Mouse (Mus musculus): ENCODE results near the gene Syn2. TPM values are rescaled to one million over a fixed set of nuclear protein-coding genes. Genes with fewer than 3 reads are reported as not detected.

The Syn2 gene
- total RNA-seq, 2 experiments from 2014 or later = 445 to 453 TPM

- H3K27ac ChIP-seq = no peak overlapping the region
- no peak for TF ChIP-seq CTCF (IDR thresholded peaks at IDR 0.05)
- no peak for DNase-seq (ENCODE audit: extremely low spot score in 1 of 2, low spot score in 2 of 2)
- no peak overlapping the region for H3K4me3 ChIP-seq
- intact Hi-C loops (cut with DNase I) = loop anchor here (5.0 kb wide), 1 partner anchor 43 kb away; no protein-coding TSS in a partner anchor
These were observed 44.1 kb downstream of the Syn2 start for GRCm38 (mm10) chr6:115178826-115179225.

GRCm38 (mm10) chr6:115181094-115181493 lies 46.4 kb downstream of the Syn2 start:
- no peak for TF ChIP-seq CTCF (IDR thresholded peaks at IDR 0.05)
- no peak overlapping the region for H3K27ac ChIP-seq
- no peak overlapping the region for H3K4me3 ChIP-seq
- intact Hi-C loops (cut with DNase I) = no loop called here
- DNase-seq (ENCODE audit: extremely low spot score in 1 of 2, low spot score in 2 of 2) = no peak

- intact Hi-C loops (cut with DNase I) = no loop called here
- Histone ChIP-seq H3K27ac (no peak overlapping the region), H3K4me3 (no peak overlapping the region)
- DNase-seq (ENCODE audit: extremely low spot score in 1 of 2, low spot score in 2 of 2) = no peak
- no peak for TF ChIP-seq CTCF (IDR thresholded peaks at IDR 0.05)
These were observed 56.4 kb downstream of the Syn2 start for GRCm38 (mm10) chr6:115191111-115191510.

- Histone ChIP-seq H3K27ac (no peak overlapping the region), H3K4me3 (no peak overlapping the region)
- DNase-seq (ENCODE audit: extremely low spot score in 1 of 2, low spot score in 2 of 2) = no peak
- no peak for TF ChIP-seq CTCF (IDR thresholded peaks at IDR 0.05)
- intact Hi-C loops (cut with DNase I) = no loop called here
These were observed 66.1 kb downstream of the Syn2 start for GRCm38 (mm10) chr6:115200753-115201152.

GRCm38 (mm10) chr6:115203029-115203428 lies 68.3 kb downstream of the Syn2 start:
- DNase-seq (ENCODE audit: extremely low spot score in 1 of 2, low spot score in 2 of 2) = no peak
- H3K27ac ChIP-seq = no peak overlapping the region
- no peak overlapping the region for H3K4me3 ChIP-seq
- peak; percentile 22 for TF ChIP-seq CTCF (IDR thresholded peaks at IDR 0.05)
- intact Hi-C loops (cut with DNase I) = no loop called here

- intact Hi-C loops (cut with DNase I) = no loop called here
- Histone ChIP-seq H3K27ac (peak overlapping the region; percentile 41; the same call in 1 of the 2 replicates), H3K4me3 (no peak overlapping the region)
- no peak for TF ChIP-seq CTCF (IDR thresholded peaks at IDR 0.05)
- no peak for DNase-seq (ENCODE audit: extremely low spot score in 1 of 2, low spot score in 2 of 2)
These were observed 75.5 kb downstream of the Syn2 start for GRCm38 (mm10) chr6:115210187-115210586.

- no peak for DNase-seq (ENCODE audit: extremely low spot score in 1 of 2, low spot score in 2 of 2)
- H3K27ac ChIP-seq = peak overlapping the region; percentile 41; the same call in 1 of the 2 replicates
- no peak for TF ChIP-seq CTCF (IDR thresholded peaks at IDR 0.05)
- H3K4me3 ChIP-seq = no peak overlapping the region
- intact Hi-C loops (cut with DNase I) = no loop called here
These were observed 76.1 kb downstream of the Syn2 start for GRCm38 (mm10) chr6:115210820-115211219.

GRCm38 (mm10) chr6:115212132-115212903 lies 77.6 kb downstream of the Syn2 start:
- TF ChIP-seq CTCF (IDR thresholded peaks at IDR 0.05) = no peak
- DNase-seq (ENCODE audit: extremely low spot score in 1 of 2, low spot score in 2 of 2) = no peak
- no peak overlapping the region for H3K4me3 ChIP-seq
- no peak overlapping the region for H3K27ac ChIP-seq
- intact Hi-C loops (cut with DNase I) = no loop called here

GRCm38 (mm10) chr6:115213129-115213528 lies 78.4 kb downstream of the Syn2 start:
- intact Hi-C loops (cut with DNase I) = no loop called here

GRCm38 (mm10) chr6:115221215-115221641 lies 86.5 kb downstream of the Syn2 start:
- DNase-seq (ENCODE audit: extremely low spot score in 1 of 2, low spot score in 2 of 2) = peak; percentile 50 to 56
- no peak for TF ChIP-seq CTCF (IDR thresholded peaks at IDR 0.05)
- intact Hi-C loops (cut with DNase I) = loop anchor here (5.0 to 10.0 kb wide), 2 partner anchors 44 to 86 kb away; partner anchors contain the start of gene Syn2
- H3K27ac ChIP-seq = peak overlapping the region; percentile 30
- no peak overlapping the region for H3K4me3 ChIP-seq

More at GRCm38 (mm10) chr6:115213129-115213528, 78.4 kb downstream of the Syn2 start:
- Histone ChIP-seq H3K4me3 (no peak overlapping the region), H3K27ac (no peak overlapping the region)
- no peak for TF ChIP-seq CTCF (IDR thresholded peaks at IDR 0.05)
- DNase-seq (ENCODE audit: extremely low spot score in 1 of 2, low spot score in 2 of 2) = no peak

- no peak overlapping the region for H3K4me3 ChIP-seq
- intact Hi-C loops (cut with DNase I) = loop anchor here (10.0 kb wide), 1 partner anchor 91 kb away; the partner anchor contains the start of gene Syn2
- TF ChIP-seq CTCF (IDR thresholded peaks at IDR 0.05) = no peak
- DNase-seq (ENCODE audit: extremely low spot score in 1 of 2, low spot score in 2 of 2) = no peak
- H3K27ac ChIP-seq = no peak overlapping the region
These were observed 90.8 kb downstream of the Syn2 start for GRCm38 (mm10) chr6:115225519-115225918.

- Histone ChIP-seq H3K4me3 (no peak within 1 kb of the TSS), H3K27ac (peak within 1 kb of the TSS; percentile 34)
- intact Hi-C loops (cut with DNase I) = loop anchor here (1.0 to 10.0 kb wide), 4 partner anchors 41 to 312 kb away; partner anchors contain the start of gene Syn2
- no peak for TF ChIP-seq CTCF (IDR thresholded peaks at IDR 0.05)
- no peak for DNase-seq (ENCODE audit: extremely low spot score in 1 of 2, low spot score in 2 of 2)
These were observed 92.3 kb downstream of the Syn2 start, which contains the start of gene Gm17482 for GRCm38 (mm10) chr6:115227043-115227442. Gene Gm17482, plus strand, starts transcription at chr6:115227343.
